Mouse (Mus musculus) right cerebral cortex, postnatal 25 days (tissue): ENCODE results near the gene Galnt16.

ENCODE experiments used
- DNase-seq: peaks from one replicate; pipeline ENCODE4 v3.0.0; 2022

Galnt16 gene

GRCm38 (mm10) chr12:80517977-80518376, at the start of gene Galnt16:
Gene Galnt16 (plus strand): TSS chr12:80518277.
- no peak for DNase-seq

GRCm38 (mm10) chr12:80470206-80470605, 47.9 kb upstream of the Galnt16 start:
- DNase-seq, result no peak

DNA sequence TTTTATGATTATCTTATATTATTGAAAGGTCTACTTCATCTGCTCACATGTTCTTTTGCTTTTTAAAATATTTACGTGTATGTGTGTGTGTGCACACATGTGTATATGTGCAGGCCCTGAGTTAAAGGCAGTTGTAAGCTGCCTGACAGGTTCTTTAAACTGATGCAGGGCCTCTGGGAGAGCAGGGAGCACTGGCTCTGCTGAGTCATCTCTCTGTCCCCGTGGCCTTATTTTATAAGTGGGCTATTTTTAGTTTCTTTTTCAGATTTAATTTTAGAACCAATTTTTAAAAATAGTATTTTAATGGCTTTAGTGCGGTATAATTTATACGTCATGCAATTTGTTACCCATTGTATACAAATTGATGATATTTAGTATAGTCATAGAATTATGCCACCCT, 46.2 kb upstream of the Galnt16 start:
- no peak for DNase-seq

- no peak for DNase-seq
These were observed 44.3 kb upstream of the Galnt16 start for GRCm38 (mm10) chr12:80473731-80474130.

DNA sequence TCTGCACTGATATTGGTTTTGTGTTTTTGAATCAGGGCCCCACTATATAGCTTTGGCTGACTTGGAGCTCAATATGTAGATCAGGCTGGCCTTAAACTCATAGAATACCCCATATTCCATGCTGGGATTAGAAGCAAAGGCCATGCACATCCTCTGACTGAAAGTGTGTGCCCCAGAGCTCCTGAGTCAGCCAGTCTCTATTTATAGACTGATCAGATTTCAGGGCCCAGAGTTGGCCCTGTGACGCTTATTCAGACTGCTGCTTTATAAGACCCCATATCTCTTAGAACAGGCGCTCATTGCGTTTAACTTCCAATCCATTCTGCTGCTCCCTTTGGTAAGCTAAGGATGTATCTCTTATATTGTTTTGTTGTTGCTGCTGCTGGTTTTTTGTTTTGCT, 38.1 kb upstream of the Galnt16 start:
- DNase-seq, result no peak

GRCm38 (mm10) chr12:80483397-80483796, 34.7 kb upstream of the Galnt16 start:
- no peak for DNase-seq

DNA sequence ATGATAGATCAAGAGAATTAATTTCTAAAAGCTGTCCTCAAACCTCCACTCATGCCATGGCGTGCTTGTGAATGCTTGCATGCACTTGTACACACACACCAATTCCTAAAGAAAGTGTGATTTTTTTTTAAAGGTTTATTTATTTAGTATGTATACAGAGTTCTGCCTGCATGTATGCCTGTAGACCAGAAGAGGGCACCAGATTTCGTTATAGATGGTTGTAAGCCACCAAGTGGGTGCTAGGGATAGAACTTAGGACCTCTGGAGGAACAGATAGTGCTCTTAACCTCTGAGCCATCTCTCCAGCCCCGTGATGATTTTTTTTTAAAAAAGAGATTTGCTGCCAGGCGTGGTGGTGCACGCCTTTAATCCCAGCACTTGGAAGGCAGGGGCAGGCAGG, 24.8 kb upstream of the Galnt16 start:
- DNase-seq, result no peak

DNA sequence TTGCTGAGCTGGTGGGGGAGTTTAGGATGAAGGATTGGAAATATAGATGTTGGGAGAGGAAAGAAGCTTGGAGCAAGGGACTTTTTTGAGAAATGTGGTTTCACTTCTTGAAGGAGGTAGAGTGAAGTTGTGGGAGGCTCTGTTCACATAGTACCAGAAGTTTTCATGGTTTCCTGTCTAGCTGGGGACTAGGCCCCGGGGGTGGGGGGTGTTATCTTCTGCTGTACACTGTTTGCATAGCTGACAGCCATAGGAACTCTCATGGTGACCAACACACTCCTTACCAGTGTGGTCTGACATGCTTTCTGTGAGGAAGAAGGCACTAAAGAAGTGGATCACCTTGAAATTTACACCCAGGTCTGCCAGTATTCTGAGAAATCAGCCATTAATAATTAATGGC, 22.4 kb upstream of the Galnt16 start:
- no peak for DNase-seq

DNA sequence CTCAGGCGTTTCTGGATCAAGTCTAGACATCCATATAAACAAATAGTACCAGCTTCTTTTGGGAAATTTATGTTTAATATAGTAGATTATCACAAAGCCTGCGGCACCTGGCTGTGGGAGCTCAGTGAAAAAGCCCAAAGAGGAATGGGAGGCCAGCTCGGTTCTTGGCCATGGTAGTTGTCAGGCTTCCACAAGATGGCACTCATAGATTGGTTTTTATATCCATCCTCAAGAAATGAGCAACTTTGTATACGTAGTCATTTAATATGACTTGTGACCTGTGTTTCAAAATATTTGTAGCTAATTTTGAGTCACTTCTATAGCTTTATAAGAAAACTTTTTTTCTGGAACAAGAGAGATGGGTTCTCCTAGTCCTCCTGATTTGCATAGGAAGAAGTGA, 19.7 kb upstream of the Galnt16 start:
- DNase-seq, result no peak

DNA sequence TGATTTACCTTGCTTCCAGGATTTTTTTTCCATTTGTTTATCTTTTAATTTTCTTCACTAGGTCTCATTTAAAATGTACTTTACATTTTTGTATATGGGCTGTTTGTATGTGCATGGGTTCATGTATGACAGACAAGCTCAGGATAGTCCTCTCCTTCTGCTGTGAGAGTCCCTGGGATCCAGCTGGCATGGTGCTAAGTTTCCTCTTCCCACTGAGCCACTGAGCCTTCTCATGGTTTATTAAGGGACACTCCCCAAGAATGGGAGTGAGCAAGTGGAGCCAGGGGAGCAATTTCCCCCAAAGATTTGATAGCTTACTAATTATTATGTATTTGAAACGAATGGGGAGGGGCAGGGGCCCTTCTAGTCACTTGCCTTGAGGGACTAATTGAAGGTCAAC, 17.6 kb upstream of the Galnt16 start:
- no peak for DNase-seq

DNA sequence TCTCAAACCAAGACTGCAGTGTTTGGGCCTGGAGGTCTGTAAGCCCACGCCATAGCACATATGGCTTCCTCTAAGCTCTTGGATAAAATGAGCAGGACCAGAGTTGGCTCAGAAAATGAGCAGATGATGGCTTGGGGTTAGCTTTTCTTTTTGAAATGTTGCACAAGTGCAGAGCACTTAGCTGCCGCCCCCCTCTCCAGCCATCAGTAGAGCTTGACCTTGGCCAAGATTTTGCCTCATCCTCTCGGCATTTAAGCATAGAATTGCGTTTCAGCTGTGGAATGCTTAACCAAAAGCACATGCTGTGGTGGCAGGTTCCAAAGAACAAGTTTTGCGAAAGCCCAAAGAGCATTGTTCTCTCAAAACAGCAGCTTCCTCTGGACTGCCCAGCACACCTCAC, 13.4 kb upstream of the Galnt16 start:
- no peak for DNase-seq

- no peak for DNase-seq
These were observed 10.9 kb upstream of the Galnt16 start for GRCm38 (mm10) chr12:80507041-80507745.

DNA sequence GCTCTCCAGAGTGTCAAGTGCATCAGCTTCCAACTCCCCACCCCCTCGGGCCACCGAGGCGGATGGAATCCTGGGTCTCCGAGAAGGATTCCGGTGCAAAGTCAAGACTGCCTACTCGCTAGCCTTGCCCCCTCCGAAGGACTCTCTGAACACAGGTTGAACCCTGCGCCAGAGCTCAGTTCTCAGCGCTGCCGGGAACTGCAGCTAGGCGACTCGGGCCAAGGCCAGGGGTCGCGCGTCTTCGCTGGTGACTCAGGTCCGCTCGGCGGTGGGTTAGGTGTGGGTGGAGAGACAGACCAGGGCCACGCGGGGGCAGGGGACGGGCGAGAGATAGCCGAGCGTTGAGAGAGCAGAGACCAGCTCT, 298 bp downstream of the Galnt16 start:
- peak; percentile 47 for DNase-seq

DNA sequence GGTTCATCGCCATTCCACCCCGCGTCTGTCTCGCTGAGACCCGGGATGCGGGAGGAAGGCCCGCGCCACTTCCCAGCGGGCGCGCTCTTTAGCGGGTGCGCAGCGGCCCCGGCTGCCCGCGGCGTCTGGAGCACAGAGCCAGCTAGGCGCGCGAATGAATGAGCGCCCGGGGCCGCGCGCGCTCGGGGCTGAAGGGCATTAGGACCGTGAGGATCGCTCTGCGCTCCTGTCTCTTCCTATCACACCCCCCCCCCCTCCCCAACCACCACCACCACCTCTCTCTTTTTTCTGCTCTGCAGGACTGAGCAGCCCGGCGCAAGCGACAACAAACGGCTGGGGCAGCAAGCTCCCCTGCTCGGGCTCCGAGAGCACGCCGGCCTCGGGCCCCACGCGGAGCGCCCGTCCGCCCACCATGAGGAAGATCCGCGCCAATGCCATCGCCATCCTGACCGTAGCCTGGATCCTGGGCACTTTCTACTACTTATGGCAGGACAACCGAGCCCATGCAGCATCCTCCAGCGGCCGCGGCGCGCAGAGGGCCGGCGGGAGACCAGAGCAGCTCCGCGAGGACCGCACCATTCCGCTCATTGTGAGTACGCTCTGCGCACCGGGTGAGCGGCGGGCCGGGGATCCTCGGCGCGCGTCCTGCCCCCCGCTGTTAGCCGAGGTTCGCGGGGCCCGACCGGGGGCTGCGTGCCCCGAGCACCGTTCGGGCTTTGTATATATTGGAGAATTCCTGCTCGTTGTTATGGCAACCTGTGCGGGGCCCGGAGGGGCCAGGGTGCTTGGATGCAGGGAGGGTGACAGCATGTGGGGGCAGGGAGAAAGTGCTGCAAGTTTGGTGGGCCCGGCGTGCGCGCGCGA, 912 bp downstream of the Galnt16 start:
- DNase-seq, result peak; percentile 62

- DNase-seq, result peak; percentile 58
These were observed 1.7 kb downstream of the Galnt16 start for GRCm38 (mm10) chr12:80519621-80520332.

DNA sequence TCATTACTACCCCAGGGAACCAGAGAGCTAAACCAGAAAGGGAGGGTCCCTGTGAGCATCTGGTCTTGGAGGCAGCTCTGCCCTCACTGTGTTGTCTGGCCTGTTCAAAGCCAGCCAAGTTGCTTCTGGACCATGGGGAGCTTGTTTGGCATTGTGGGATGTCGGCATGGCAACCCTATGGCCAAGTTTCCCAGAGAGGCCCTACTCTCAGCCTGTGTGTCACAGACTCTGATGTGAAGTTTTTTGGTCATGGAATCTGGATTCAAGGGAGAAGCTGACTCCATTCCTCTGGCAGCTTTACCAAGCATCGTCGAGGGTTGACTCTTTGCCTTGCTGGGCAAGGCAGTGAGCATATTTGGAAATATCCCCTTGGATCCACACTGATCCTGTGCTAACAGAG, 3.9 kb downstream of the Galnt16 start:
- no peak for DNase-seq

GRCm38 (mm10) chr12:80524276-80524921, 6.3 kb downstream of the Galnt16 start:
- no peak for DNase-seq

- DNase-seq, result no peak
These were observed 7.4 kb downstream of the Galnt16 start for GRCm38 (mm10) chr12:80525513-80525912.

DNA sequence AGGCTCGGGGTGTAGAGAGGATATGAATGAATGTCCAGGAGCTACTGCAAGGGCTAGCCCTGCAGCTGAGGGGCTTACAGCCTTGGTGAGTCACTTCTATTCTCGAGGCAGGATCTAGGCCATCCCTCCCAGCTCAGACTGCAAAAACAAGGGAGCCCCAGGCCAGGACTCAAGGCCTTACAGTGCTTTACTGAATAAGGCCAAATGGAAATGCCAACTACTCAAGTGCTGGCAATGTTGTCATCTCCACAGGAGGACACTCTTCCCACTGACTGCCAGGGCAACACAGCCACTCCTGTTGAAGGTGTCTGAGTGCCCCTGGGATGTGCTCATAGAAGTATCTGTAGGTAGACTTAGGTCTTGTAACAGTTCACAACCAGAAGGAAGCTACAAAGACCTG, 8.4 kb downstream of the Galnt16 start:
- DNase-seq, result no peak

DNA sequence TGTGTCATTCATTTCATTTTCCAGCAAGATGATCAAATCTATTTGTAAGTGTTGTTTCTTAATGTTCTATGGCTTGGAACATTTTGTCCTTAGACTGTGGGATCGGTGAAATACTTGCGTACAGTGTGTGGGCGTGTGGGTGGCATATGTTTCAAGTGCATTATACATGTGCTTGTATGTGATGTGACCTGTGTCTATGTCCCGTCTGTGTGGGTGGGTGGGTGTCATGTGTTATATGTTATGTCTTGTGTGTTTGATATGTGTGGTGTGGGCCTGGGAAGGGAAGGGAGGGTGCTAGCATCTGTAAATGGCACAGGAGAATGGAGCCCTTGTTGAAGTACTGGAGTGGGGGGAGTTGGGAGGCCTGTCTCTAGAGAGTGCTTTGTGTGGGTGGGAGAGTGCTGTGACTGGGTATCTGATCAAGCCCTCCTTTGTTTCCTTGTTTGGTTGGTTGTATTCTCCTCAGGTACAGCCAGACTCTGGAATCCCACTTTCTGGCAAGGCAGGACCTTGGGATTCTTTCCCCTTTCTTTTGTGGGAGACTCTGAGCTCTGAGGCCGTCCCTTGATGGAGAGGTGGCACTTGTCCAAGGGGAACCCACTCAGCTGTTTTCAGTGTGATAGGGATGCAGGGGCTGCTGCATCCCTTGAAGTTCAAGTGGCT, 9.8 kb downstream of the Galnt16 start:
- no peak for DNase-seq

DNA sequence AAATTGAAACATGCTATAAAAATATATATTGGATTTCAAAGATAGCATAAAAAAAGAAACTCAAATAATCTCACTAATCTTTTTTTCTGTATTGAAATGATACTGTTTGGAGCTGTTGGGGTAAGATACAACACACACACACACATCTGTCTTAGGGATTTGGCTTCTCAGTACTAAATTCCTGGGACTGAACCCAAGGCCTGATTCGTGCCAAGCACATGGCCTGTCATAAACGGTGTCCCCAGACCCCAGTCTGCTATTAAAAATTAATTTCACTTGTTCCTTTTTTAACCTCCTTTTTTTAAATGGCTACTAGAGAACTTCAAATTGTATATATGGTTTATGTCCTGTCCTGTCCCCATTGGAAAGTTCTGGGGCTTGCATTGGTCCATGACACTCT, 12.0 kb downstream of the Galnt16 start:
- DNase-seq, result no peak

DNA sequence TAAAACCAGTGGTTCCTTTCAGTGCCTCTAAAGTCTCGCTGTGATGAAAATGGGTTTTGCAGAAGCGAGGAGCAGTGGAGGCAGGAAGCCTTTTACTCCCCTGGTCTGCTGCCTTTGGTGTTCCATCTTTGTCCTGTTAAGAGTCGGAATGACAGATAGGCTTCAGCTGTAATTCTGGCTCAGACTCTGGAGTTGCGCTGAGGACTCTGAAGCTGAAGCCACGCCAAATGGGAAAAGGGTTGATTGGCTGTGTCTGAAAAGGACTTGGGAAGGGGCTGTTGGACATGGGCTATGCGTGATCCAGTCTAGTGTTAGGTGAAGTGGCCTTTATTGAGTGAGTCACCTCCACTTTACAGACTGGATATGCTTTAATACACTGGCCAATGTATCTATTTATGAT, 12.6 kb downstream of the Galnt16 start:
- no peak for DNase-seq

DNA sequence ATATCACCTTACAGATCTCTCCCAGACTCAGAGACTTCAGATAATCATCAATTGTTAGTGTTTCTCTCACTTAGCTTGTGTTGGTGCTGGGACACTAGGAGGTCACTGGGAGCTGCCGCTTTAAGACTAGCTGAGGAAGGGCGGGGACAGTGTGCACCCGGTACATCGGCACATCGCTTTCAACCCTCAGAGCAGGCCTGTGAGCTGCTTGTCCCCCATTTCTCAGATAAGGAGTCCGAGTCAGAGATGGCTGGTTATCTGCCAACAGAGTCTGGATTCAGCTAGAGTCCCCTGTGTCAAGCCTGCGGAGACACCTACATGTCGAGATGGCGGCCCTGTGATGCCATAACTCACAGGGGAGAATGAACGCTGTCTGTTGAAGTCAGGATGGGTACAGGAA, 13.5 kb downstream of the Galnt16 start:
- DNase-seq, result no peak
